Mouse (Mus musculus) forebrain, embryonic 12.5 days (tissue): ENCODE results near the gene Melk. TPM values are rescaled to one million over a fixed set of nuclear protein-coding genes. Genes with fewer than 3 reads are reported as not detected.

Experiments
- ATAC-seq: fragments of 200-750 bp; cut with Nextera tagmentation; 2 replicates; pipeline ENCODE4 v1.8.0; 2017; ENCODE audit warnings: moderate TSS enrichment; ENCODE audit not compliant: low FRiP score
- H3K27ac ChIP-seq: fragments of 300-500 bp; sonication (generic); 2 replicates; pipeline ENCODE4 v1.5.1; 2016; ENCODE audit warnings: mild to moderate bottlenecking
- H3K27me3 ChIP-seq: fragments of 300-500 bp; sonication (generic); 2 replicates; pipeline ENCODE4 v1.6.1; 2016; ENCODE audit warnings: mild to moderate bottlenecking
- H3K36me3 ChIP-seq: fragments of 300-500 bp; sonication (generic); replicated peaks from 2 replicates; pipeline ENCODE4 v1.6.1; 2016; ENCODE audit warnings: mild to moderate bottlenecking
- H3K4me1 ChIP-seq: fragments of 300-500 bp; sonication (generic); 2 replicates; pipeline ENCODE4 v1.6.1; 2016
- H3K4me2 ChIP-seq: fragments of 300-500 bp; sonication (generic); 2 replicates; pipeline ENCODE4 v1.6.1; 2016; ENCODE audit warnings: mild to moderate bottlenecking, moderate library complexity
- H3K4me3 ChIP-seq: fragments of 300-500 bp; sonication (generic); replicated peaks from 2 replicates; pipeline ENCODE4 v1.5.1; 2016; ENCODE audit warnings: mild to moderate bottlenecking
- H3K9ac ChIP-seq: fragments of 300-500 bp; sonication (generic); 2 replicates; pipeline ENCODE4 v1.6.1; 2016; ENCODE audit warnings: mild to moderate bottlenecking
- H3K9me3 ChIP-seq: fragments of 300-500 bp; sonication (generic); 2 replicates; pipeline ENCODE4 v1.6.1; 2016
- WGBS: fragments of 180-500 bp; shearing (Covaris S2); methylation state at CpG from one replicate; pipeline ENCODE4 v1.1.7; 2016; 5-methylcytosine and 5-hydroxymethylcytosine counted together
- polyA plus RNA-seq: library from polyadenylated mRNA; unstranded; fragments of >200 nt; fragmentation: Nextera tagmentation; extraction: Ambion mirVana; gene quantifications from 2 replicates; pipeline ENCODE4 v1.2.1, GENCODE M21; 2016

Melk gene
- polyA plus RNA-seq, 1 experiment from 2014 or later, result 57.8 TPM

DNA sequence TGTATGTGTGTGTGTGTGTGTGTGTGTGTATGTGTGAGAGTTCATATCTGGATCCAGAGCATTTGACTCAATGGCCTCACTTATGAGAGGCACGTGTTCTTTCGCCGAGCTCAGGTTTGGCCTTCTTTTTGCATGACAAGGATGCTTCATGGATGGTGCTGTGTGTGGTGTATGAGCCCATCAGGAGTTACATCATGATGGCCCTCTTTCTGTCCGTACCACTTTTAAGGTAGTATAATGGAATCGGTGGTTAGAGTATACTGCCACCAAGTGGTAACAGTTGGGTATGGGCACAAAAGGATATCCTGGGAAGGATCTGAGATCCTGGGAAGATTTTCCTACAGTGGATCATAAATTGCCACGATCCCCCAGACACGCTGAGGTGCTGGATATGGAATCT, 8.1 kb upstream of the Melk start:
- no peak overlapping the region for H3K27ac ChIP-seq
- peak; percentile 55; the same call in 1 of the 2 replicates for ATAC-seq
- H3K27me3 ChIP-seq, result no peaks in the 10 kb centered on the region
- H3K4me3 ChIP-seq, result no peak overlapping the region
- WGBS, result 15% methylated on average over 7 of the region's 7 CpGs
- no peak overlapping the region for H3K4me2 ChIP-seq
- H3K36me3 ChIP-seq, result no peaks in the 10 kb centered on the region
- no peaks in the 10 kb centered on the region for H3K9me3 ChIP-seq
- no peak overlapping the region for H3K9ac ChIP-seq
- no peaks in the 10 kb centered on the region for H3K4me1 ChIP-seq

DNA sequence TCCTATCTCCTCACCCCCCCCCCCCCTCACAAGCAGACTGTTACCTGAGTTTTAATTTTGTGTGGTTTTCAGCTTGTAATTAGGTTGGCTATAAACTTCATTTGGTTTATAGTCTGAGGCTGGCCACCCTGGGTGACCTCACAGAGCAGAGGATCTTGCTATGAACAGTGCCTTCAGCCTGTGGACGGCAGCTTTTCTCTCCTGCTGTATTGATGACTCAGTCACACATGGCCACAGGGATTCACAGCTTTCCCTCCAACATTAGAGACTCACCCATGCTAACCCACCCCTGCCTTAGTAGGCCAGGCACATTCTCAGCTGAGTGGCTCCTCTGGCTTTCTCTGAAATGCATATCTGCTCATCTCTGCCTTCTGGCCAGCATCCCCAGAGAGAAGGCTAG, 4.8 kb upstream of the Melk start:
- no peaks in the 10 kb centered on the region for H3K27me3 ChIP-seq
- ATAC-seq, result no peak
- no peak overlapping the region for H3K4me3 ChIP-seq
- H3K9me3 ChIP-seq, result no peaks in the 10 kb centered on the region
- WGBS, result 64% methylated on average over 1 of the region's 1 CpGs
- no peak overlapping the region for H3K4me2 ChIP-seq
- no peaks in the 10 kb centered on the region for H3K4me1 ChIP-seq
- no peak overlapping the region for H3K27ac ChIP-seq
- H3K9ac ChIP-seq, result no peak overlapping the region
- H3K36me3 ChIP-seq, result no peaks in the 10 kb centered on the region

DNA sequence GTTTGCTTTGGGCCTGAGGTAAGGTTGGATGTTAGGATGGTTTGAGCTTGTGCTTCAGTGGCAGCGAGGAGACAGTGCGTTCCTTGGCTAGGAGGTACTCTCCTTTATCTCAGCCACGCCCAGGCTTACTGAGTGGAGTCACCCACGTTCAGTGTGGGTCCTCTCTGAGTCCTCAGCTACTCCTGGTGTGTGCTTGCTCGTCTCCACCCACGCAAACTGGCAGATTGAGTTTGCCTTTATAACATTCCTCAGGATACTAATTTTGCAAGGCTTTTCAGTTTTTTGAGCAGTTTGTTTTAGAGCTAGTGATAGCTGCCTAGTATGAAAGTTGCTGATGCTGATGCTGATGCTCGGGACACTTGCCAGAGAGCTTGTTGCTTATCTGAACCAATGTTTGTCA, 5.9 kb downstream of the Melk start:
- ATAC-seq, result no peak
- H3K4me1 ChIP-seq, result peaks cover 19% of the 10 kb centered on the region
- H3K9ac ChIP-seq, result no peak overlapping the region
- no peaks in the 10 kb centered on the region for H3K27me3 ChIP-seq
- no peak overlapping the region for H3K27ac ChIP-seq
- no peak overlapping the region for H3K4me2 ChIP-seq
- no peaks in the 10 kb centered on the region for H3K9me3 ChIP-seq
- no peak overlapping the region for H3K4me3 ChIP-seq
- WGBS, result 91% methylated on average over 7 of the region's 7 CpGs
- peaks cover 48% of the 10 kb centered on the region for H3K36me3 ChIP-seq

DNA sequence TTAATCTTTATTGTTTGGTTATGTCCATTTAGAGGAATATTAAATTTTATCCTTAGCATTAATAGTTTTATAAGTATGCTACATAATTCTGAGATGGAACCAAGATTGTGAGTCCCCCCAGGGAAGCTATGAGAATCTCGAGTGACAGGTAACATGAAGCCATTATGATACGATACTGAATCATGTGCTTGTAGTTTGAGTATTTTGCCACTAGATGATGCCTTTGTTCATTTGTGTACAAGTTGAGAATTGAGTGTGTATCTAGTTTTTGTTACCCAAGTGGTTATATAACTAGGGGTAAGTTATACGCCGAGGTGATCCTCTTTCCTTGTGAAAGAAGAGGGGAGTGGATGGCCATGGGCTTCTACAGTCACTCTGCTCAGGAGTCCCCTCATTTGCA, 9.8 kb downstream of the Melk start:
- no peak overlapping the region for H3K4me3 ChIP-seq
- H3K4me1 ChIP-seq, result no peaks in the 10 kb centered on the region
- no peak overlapping the region for H3K9ac ChIP-seq
- no peak overlapping the region for H3K4me2 ChIP-seq
- ATAC-seq, result no peak
- no peak overlapping the region for H3K27ac ChIP-seq
- H3K36me3 ChIP-seq, result peaks cover 75% of the 10 kb centered on the region
- no peaks in the 10 kb centered on the region for H3K27me3 ChIP-seq
- 85% methylated on average over 4 of the region's 4 CpGs for WGBS
- no peaks in the 10 kb centered on the region for H3K9me3 ChIP-seq

DNA sequence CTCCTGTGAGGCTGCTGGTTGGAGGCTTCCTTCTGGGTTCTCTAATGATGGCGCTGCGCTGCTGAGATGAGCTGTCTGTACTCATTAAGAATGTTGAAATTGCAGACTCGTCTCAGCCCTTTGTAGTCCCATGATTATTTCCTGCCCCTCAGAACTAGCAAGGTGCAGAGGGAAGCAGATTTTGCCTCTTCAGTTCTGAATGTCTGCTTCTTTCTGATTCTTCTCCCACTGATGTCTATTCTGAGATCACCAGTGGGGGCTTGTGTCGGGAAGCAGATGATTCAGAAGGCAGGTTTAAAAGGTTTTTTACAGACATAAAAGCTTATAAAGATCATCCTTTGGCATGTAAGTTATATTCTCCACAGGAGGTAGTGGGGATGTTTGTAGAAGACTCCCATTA, 10.2 kb downstream of the Melk start:
- H3K27ac ChIP-seq, result no peak overlapping the region
- peaks cover 71% of the 10 kb centered on the region for H3K36me3 ChIP-seq
- H3K4me2 ChIP-seq, result no peak overlapping the region
- no peak overlapping the region for H3K4me3 ChIP-seq
- H3K9me3 ChIP-seq, result no peaks in the 10 kb centered on the region
- no peaks in the 10 kb centered on the region for H3K4me1 ChIP-seq
- no peak overlapping the region for H3K9ac ChIP-seq
- H3K27me3 ChIP-seq, result no peaks in the 10 kb centered on the region
- WGBS, result 86% methylated on average over 4 of the region's 4 CpGs
- ATAC-seq, result no peak

DNA sequence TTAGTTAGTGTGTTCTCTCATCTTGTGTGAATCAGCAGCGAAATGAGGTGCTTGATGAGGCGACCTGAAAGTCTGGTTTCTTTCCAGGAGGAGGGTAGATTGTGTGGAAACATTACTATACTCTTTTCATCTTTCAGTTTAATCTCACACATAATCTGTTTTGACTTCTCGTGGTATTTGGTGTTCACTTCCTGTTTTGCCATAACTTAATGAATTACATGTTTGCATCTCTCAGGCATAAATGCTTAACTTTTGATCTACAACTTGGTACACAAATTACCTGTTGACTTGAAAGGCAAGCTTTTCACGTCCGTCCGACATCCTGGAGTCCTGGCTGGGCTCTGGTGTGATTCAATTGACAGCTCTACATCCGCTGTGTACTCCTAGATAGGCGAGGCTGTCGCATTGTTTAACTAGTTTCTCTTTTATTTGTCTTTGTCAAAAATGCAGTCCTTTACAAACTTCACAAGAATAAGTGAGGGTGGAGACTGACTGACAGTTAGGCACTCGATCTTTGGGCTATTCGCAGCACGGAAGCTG, 15.7 kb downstream of the Melk start:
- 83% methylated on average over 12 of the region's 12 CpGs for WGBS
- Histone ChIP-seq H3K27me3 (no peaks in the 10 kb centered on the region), H3K9ac (no peak overlapping the region), H3K4me3 (no peak overlapping the region), H3K27ac (no peak overlapping the region), H3K4me2 (no peak overlapping the region), H3K4me1 (no peaks in the 10 kb centered on the region), H3K36me3 (peaks cover 56% of the 10 kb centered on the region), H3K9me3 (no peaks in the 10 kb centered on the region)
- no peak for ATAC-seq

DNA sequence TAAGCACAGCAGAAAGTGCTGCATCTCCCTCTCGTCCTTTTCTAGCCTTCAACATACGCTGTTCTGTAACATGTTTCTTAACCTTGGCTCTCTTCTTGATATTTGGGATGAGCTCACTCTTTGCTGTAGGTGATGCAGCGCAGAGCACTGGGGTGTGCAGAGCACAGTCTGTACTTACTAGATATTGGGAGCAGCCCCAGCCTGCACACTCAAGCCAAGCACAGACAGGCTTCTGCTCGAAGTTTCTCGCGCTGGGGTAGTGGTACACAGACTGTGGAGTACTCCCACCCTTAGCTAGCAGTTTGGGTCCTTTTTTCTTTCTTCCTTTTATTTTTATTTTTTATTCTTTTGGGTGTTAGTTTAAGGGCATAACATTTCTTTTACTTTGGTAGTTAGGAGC, 19.8 kb downstream of the Melk start:
- H3K27ac ChIP-seq, result no peak overlapping the region
- H3K9ac ChIP-seq, result no peak overlapping the region
- H3K36me3 ChIP-seq, result peaks cover 36% of the 10 kb centered on the region
- 94% methylated on average over 6 of the region's 6 CpGs for WGBS
- H3K4me3 ChIP-seq, result no peak overlapping the region
- no peak overlapping the region for H3K4me2 ChIP-seq
- H3K4me1 ChIP-seq, result no peaks in the 10 kb centered on the region
- no peaks in the 10 kb centered on the region for H3K9me3 ChIP-seq
- no peak for ATAC-seq
- no peaks in the 10 kb centered on the region for H3K27me3 ChIP-seq

DNA sequence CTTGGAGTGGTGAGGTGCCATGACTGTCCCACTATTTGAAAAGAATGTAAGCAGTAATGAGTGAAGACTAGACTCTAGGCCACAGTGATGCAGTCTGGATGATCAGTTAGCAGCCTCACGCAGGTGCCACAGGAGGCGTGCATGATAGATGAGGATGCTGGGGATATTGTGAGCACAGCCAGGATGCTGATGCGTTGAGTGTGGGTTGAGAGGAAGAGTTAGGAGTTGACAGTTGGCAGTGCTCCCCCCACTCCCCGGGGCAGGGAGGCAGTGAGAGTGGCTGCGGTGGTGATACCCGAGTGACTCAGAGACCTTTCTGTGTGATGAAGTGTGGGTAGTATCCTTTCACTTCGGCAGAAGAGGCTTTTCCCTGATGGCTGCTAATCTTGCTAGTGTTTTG, 21.4 kb downstream of the Melk start:
- H3K9me3 ChIP-seq, result no peaks in the 10 kb centered on the region

DNA sequence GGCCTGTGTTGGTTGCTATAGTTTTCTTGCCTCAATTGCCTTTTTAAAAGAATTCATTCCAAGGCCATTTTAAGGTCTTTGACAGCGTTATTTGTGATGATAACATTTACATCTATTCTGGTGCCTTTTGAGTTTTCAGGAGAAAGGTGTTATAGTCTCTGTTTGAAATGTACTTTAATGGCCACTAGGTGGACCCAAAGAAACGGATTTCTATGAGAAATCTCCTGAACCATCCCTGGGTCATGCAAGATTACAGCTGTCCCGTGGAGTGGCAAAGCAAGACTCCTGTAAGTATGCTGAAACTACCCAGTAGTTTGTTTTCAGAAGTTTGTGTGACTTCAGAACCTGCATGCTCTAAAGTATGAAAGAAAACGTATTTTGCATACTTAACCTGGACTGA, 24.8 kb downstream of the Melk start:
- peaks cover 45% of the 10 kb centered on the region for H3K36me3 ChIP-seq
- H3K4me2 ChIP-seq, result no peak overlapping the region
- H3K27me3 ChIP-seq, result no peaks in the 10 kb centered on the region
- H3K9me3 ChIP-seq, result no peaks in the 10 kb centered on the region
- no peak overlapping the region for H3K4me3 ChIP-seq
- H3K4me1 ChIP-seq, result no peaks in the 10 kb centered on the region
- no peak overlapping the region for H3K27ac ChIP-seq
- no peak overlapping the region for H3K9ac ChIP-seq
- WGBS, result 49% methylated on average over 4 of the region's 4 CpGs
- no peak for ATAC-seq

More for the DNA sequence above, 21.4 kb downstream of the Melk start:
- Histone ChIP-seq H3K36me3 (peaks cover 38% of the 10 kb centered on the region), H3K27me3 (no peaks in the 10 kb centered on the region), H3K9ac (no peak overlapping the region), H3K4me1 (no peaks in the 10 kb centered on the region), H3K4me3 (no peak overlapping the region), H3K27ac (no peak overlapping the region), H3K4me2 (no peak overlapping the region)
- 92% methylated on average over 7 of the region's 7 CpGs for WGBS
- ATAC-seq, result no peak

DNA sequence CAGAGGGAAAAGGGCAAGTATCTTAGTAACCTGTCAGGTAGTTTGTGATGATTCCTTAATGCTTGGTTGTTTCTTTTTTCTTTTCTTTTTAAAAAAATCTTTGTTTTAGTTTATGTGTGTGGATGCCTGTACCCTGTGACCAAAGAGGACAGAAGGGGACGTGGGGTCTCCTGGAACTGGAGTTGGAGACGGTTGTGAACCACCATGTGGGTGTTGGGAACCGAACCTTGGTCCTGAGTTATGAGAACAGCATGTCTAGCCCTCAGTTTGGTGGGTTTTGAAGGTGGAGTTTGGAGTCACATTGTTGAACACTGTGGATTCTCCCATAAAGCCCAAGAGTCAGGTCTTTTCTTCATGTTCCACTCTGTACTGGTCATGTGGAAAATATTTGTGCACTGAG, 26.0 kb downstream of the Melk start:
- ATAC-seq, result no peak
- no peaks in the 10 kb centered on the region for H3K4me1 ChIP-seq
- no peak overlapping the region for H3K4me3 ChIP-seq
- 96% methylated on average over 3 of the region's 3 CpGs for WGBS
- H3K4me2 ChIP-seq, result no peak overlapping the region
- no peak overlapping the region for H3K27ac ChIP-seq
- no peaks in the 10 kb centered on the region for H3K27me3 ChIP-seq
- H3K9ac ChIP-seq, result no peak overlapping the region
- H3K9me3 ChIP-seq, result no peaks in the 10 kb centered on the region
- H3K36me3 ChIP-seq, result peaks cover 40% of the 10 kb centered on the region

DNA sequence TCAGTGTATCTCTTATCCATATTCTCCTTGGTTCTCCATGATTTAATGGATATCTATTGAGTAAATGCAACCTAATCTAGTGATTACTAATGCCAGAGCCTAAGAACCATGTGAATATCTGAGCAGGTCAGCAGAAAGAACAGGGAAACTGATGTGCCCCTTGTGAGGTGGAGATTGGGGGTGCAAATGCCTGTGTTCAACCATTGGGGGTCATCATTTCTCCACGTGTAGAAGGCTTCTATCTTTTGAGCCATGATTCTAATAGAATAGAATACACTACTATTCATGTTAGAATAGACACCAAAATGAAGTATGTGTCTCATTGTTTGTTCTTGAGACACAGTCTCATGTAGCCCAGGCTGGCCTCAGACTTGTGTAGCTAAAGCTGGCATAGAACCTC, 27.3 kb downstream of the Melk start:
- no peak for ATAC-seq
- Histone ChIP-seq H3K4me2 (no peak overlapping the region), H3K27me3 (no peaks in the 10 kb centered on the region), H3K9me3 (no peaks in the 10 kb centered on the region), H3K4me1 (no peaks in the 10 kb centered on the region), H3K9ac (no peak overlapping the region), H3K4me3 (no peak overlapping the region), H3K27ac (no peak overlapping the region), H3K36me3 (peaks cover 42% of the 10 kb centered on the region)
- 80% methylated on average over 1 of the region's 1 CpGs for WGBS

DNA sequence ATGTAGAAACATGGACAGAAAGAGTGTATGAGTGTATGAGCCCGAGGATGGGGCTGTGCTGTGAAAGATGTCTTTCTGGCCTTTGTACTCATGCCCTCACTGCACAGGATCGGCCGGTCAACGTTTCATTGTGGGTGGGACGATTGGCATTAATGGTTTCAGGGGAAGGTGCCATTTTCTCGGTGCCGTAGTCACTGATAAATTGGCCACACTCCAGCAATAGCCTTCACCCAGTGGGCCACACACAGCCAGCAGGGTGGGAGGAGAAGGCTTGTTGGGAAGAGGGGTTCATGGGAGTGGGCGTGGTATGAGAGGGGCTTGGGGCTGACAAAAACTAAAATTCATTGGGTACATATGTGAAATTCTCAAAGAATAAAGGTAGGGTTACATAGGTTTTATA, 34.3 kb downstream of the Melk start:
- no peak for ATAC-seq
- Histone ChIP-seq H3K9ac (no peak overlapping the region), H3K9me3 (no peaks in the 10 kb centered on the region), H3K27me3 (no peaks in the 10 kb centered on the region), H3K4me2 (no peak overlapping the region), H3K4me1 (no peaks in the 10 kb centered on the region), H3K36me3 (peaks cover 31% of the 10 kb centered on the region), H3K27ac (no peak overlapping the region), H3K4me3 (no peak overlapping the region)
- WGBS, result 93% methylated on average over 8 of the region's 8 CpGs

DNA sequence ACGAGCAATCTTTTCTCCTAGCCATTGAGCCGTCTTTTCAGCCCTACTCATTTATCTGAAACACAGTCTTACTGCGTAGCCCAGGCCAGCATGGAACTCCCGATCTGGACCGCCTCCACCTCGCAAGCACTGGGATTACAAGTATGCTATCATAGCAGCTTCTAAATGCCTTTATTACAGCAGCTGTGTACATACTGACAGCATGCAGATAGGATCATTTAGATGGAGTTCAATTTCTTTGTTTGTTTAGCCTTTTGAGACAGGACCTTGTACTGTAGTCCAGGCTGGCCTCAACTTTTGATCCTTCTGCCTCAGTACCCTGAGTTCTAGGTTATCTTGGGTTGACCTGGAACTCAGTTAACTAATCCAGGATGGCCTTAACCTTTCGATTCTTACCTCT, 61.0 kb downstream of the Melk start:
- Histone ChIP-seq H3K4me2 (no peak overlapping the region), H3K27me3 (no peaks in the 10 kb centered on the region), H3K4me1 (no peaks in the 10 kb centered on the region), H3K27ac (no peak overlapping the region), H3K9me3 (no peaks in the 10 kb centered on the region), H3K9ac (no peak overlapping the region), H3K4me3 (no peak overlapping the region), H3K36me3 (peaks cover 27% of the 10 kb centered on the region)
- no peak for ATAC-seq
- 96% methylated on average over 7 of the region's 7 CpGs for whole genome bisulfite sequencing
